Mouse (Mus musculus) lung, postnatal 4 days (tissue): Measurements from ENCODE around the gene Pla2g4e.

Experiments
- DNase-seq, 2 experiments: peaks; one replicate each; pipeline ENCODE4 v3.0.0; 2021

The Pla2g4e gene

DNA sequence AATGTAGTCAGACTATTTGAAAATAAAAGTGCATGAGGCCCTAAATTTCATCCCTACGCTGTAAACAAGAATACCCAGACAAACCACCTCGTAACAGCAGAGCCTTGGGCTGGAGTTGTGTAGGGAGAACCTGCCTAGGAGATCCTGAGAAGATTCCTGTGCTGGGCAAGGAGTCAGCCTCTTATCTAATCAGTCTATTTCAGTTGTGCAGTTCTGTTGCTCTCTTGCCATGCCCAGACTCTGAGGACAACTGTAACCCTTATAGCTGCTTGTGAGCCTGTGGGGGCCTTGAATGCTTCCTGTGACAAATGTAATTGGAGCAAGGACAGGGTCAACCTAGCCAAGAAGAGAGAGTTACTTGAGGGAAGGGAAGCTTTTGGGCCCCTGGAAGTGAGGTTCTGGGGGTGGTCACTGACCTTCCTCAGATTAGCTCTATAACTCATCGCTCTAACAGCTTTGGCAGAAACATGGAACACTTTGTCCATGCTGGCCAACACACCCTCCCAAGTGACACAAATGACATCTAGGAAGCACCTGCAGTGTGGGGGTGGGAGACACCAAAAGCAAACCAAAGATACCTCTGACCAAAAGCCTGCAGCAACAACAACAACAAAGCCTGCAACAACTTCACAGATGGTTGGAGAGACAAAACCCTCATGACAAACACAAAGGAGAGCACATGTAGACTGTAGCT lies 9.0 kb downstream of the Pla2g4e start:
- no peak for DNase-seq

- no peak for DNase-seq
Measured at GRCm38 (mm10) chr2:120235381-120235780, 9.8 kb downstream of the Pla2g4e start.

- DNase-seq = no peak
Measured at GRCm38 (mm10) chr2:120231642-120232041, 13.5 kb downstream of the Pla2g4e start.

GRCm38 (mm10) chr2:120214600-120214999 lies 30.5 kb downstream of the Pla2g4e start:
- no peak for DNase-seq

GRCm38 (mm10) chr2:120211448-120211847 lies 33.7 kb downstream of the Pla2g4e start:
- DNase-seq = no peak

DNA sequence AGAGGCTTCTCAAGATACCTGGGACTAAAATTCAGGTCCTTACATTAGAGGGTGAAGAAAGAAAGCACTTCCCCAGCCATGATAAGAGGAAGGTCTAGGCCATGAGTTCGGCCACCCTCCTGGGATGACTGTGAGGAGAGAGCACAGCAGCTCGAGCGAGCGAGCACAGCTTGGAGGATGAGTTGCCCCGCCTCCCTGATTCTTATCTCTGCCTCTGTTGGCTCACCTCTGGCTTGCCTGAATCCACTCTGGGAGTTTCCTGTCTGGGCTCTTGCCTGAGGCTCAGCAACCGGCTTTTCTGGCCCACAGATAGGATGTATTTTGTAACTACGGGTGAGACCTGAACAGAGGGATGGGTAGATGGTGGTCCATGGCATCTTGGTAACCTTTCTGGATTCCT lies 37.2 kb downstream of the Pla2g4e start:
- peak in 1 of 2 experiments; percentile 10 for DNase-seq

GRCm38 (mm10) chr2:120207028-120207427 lies 38.1 kb downstream of the Pla2g4e start:
- no peak for DNase-seq

DNA sequence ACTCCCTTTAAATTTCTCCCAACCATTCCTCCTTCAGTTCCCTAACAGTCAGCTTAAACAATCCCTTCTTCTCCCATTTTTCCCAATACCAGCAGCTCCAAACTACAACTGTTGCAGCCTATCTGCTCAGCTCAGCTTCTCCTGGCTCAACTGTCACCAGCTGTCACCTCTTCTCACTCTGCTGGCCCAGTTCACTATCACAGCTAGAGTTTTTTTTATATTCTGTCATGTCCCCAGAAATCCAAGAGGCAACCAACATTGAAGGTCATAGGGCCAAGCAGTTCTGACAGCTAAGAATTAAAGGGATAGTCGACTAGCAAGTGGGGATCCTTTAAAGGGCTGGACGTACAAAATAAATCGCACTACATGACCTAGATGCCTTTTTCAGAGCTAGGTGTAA lies 41.4 kb downstream of the Pla2g4e start:
- no peak for DNase-seq

DNA sequence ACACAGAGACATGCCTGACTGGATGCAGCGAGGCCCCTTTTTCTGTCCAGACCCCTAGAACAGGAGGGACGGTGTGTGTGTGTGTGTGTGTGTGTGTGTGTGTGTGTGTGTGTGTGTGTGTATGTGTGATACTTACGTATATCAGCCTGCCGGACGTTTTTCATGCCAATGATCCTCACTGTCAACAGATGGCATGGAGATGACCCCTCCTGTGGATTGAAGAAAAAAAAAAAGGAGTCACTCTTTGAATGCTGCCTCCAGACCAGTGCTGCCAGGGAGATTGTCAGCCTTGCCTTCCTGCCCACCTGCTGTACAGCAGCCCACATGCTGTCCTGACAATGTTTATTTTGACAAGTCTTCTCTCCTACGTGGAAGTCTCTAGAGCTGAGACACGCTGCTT lies 45.1 kb downstream of the Pla2g4e start:
- DNase-seq = no peak

GRCm38 (mm10) chr2:120188174-120188573 lies 57.0 kb downstream of the Pla2g4e start:
- no peak for DNase-seq

DNA sequence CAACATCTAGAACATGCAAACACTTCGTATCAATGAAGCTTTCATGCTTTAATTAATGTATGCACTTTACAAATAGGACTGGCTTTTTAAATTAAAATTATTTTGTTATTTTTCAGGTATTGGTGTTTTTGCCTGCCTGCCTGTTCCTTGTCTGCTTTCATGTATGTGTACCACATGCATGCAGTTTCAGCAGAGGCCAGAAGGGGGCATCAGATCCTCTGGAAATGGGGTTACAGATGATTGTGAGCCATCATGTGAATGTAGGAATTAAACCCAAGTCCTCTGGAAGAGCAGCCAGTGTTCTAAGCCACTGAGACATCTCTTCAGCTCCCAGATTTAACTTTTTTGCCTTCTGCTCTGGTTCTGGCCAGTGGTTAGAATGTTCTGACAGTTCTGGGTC lies 57.6 kb downstream of the Pla2g4e start:
- DNase-seq = no peak

- DNase-seq = peak in 1 of 2 experiments; percentile 26
Measured at GRCm38 (mm10) chr2:120185527-120186276, 59.4 kb downstream of the Pla2g4e start.

DNA sequence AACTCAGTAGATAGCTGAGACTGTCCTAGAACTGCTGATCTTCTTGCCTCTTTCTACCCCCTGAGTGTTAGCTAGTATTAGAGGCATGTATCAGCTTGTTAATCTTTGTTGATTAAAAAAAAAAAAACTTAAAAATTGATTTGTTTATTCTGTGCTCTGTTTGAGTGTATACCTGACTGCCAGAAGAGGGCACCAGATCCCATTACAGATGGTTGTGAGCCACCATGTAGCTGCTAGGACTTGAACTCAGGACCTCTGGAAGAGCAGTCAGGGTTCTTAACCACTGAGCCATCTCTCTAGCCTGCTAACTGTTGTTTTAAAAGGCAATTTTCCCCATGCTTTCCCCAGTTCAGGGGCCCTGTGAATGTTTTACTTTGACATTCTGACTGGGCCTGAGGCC lies 66.2 kb downstream of the Pla2g4e start:
- no peak for DNase-seq

GRCm38 (mm10) chr2:120173718-120174117 lies 71.4 kb downstream of the Pla2g4e start:
- DNase-seq = peak; percentile 32 to 69

- DNase-seq = no peak
Measured at GRCm38 (mm10) chr2:120171362-120171761, 73.8 kb downstream of the Pla2g4e start.

GRCm38 (mm10) chr2:120170726-120171125 lies 74.4 kb downstream of the Pla2g4e start:
- peak in 1 of 2 experiments; percentile 67 for DNase-seq

GRCm38 (mm10) chr2:120169382-120169781 lies 75.8 kb downstream of the Pla2g4e start:
- DNase-seq = no peak

DNA sequence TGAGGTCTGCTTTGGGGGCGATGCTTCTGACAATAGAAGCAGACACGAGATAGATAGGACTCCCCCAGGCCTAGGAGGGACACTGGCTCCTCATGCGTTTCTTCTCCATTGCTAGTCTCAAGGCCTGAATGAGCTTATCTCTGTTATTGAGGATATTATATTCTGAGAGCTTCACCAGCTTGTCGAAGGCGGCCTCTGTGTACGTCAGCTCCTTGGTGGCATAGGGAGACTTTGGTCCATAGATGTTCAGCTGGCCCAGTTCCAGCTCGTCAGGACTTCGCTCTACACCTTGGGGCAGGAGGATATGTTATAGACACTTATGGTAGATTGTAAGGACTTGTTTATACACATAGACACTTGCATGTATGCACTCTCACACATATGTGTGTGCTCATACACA lies 77.4 kb downstream of the Pla2g4e start:
- no peak for DNase-seq

DNA sequence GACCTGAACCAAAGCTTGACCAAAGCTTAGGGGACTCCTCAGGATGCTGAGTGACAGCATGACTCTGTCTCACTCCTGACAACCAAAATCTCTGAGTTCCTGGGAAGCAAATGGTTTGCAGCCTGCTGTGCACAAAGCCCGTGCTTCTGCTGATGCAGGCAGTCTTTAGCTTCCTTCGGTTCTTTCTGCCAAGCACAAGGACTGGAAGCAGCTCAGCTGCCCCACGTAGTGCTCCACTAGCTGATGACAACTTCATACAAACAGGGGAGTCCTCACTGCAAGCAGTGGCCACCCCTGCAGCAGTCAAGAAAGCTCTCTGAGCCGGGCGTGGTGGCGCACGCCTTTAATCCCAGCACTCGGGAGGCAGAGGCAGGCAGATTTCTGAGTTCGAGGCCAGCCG lies 79.7 kb downstream of the Pla2g4e start:
- DNase-seq = no peak

DNA sequence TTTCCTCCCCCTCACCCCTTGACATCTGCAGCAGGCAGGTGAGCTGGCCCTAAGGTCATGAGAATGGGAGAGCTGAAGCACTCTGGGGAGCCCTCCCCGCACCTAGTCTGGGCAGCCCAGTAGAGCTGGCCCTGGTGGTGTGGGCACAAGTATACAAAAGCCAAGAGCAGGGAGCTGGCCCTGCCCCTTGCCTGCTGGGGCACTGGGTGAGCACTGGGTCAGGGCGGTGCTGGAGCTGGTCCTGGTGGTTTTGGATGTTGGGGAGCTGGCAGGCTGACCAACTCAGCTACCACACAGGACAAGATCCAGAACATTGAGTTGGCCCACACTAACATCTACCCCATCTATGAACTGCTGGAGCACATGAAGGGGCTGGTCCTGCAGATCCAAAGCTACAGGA lies 85.7 kb downstream of the Pla2g4e start:
- no peak for DNase-seq

- peak; percentile 48 to 65 for DNase-seq
Measured at GRCm38 (mm10) chr2:120158846-120159245, 86.3 kb downstream of the Pla2g4e start.

GRCm38 (mm10) chr2:120158016-120158415 lies 87.1 kb downstream of the Pla2g4e start:
- peak in 1 of 2 experiments; percentile 22 for DNase-seq

GRCm38 (mm10) chr2:120157606-120158005 lies 87.5 kb downstream of the Pla2g4e start:
- DNase-seq = no peak

DNA sequence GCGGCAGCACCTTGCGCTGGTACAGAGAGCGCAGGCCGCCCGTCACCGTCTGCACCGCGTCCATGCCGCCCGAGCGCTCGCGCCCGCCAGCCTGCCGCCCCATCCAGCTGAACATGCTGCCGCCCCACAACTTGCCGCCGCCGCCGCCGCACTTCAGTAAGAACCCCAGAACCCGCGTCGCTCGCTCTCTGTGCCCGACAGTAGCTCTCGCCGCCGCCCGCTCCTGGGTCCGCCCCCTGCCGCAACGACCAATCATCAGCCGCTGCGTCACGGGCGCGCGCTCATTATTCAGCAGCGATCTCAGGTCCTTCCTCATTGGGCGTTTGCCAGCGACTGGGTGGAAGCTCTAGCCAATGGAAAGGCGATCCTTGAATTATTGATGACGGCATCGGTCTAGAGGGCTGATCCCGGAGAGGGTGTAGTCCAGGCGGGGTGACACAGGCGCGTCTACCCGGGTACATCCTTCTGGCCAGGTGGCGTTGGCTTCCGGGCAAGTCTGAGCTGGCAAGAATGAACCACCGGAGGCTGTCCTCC lies 90.7 kb downstream of the Pla2g4e start, which contains the start of gene Ehd4:
Ehd4 (minus strand) TSS at position 246 of the 534 bp plus-strand sequence.
- peak; percentile 99 for DNase-seq
